Comparison of ENCODE assay signal across 26 mouse cellular contexts in genomic region chr10:26239090-26239489, GRCm38 (mm10). TPM values are rescaled to one million over a fixed set of nuclear protein-coding genes. Genes with fewer than 3 reads are reported as not detected.
"Had no signal": no experiment of that assay in that cellular context is flagged by ENCODE, and none has a peak within 500 bp of the region (broad histone marks: within the 10 kb centered on the region; RNA-seq: fewer than 3 reads in every experiment).

No protein-coding gene starts in this region.

- H3K4me2 ChIP-seq: heart, embryonic 13.5 days; heart, embryonic 15.5 days; hindbrain, embryonic 13.5 days; hindbrain, embryonic 15.5 days; kidney, embryonic 15.5 days; limb, embryonic 12.5 days had no signal

- ATAC-seq: hindbrain, postnatal 0 days; intestine, embryonic 16.5 days had no signal

- H3K27ac ChIP-seq: gastrocnemius, adult 2 months; heart, embryonic 10.5 days; heart, embryonic 13.5 days; heart, embryonic 15.5 days; hindbrain, embryonic 13.5 days; hindbrain, embryonic 15.5 days; hindbrain, postnatal 0 days; kidney, embryonic 15.5 days; kidney, postnatal 0 days; limb, embryonic 12.5 days had no signal

- H3K4me3 ChIP-seq: gastrocnemius, adult 2 months; heart, embryonic 10.5 days; heart, embryonic 13.5 days; heart, embryonic 15.5 days; hindbrain, embryonic 13.5 days; hindbrain, embryonic 15.5 days; kidney, embryonic 15.5 days; limb, embryonic 12.5 days had no signal

- H3K9ac ChIP-seq: heart, embryonic 13.5 days; heart, embryonic 15.5 days; hindbrain, embryonic 13.5 days; hindbrain, embryonic 15.5 days; kidney, embryonic 15.5 days; limb, embryonic 12.5 days had no signal

- DNase-seq: gastrocnemius, adult 2 months; gastrocnemius, postnatal 10 days; gastrocnemius, postnatal 25 days; heart, adult 18-20 months; heart, postnatal 14 days; heart, postnatal 36 days; kidney, adult 11 months; kidney, adult 2 months; kidney, adult 9 months; kidney, postnatal 14 days; kidney, postnatal 36 days; layer of hippocampus, adult 9-11 months; layer of hippocampus, postnatal 36 days; left cerebral cortex, postnatal 4 days had no signal

- H3K36me3 ChIP-seq: heart, embryonic 10.5 days; heart, embryonic 13.5 days; heart, embryonic 15.5 days; hindbrain, embryonic 13.5 days; hindbrain, embryonic 15.5 days; kidney, embryonic 15.5 days; limb, embryonic 12.5 days had no signal

- H3K4me1 ChIP-seq: heart, embryonic 10.5 days; heart, embryonic 13.5 days; heart, embryonic 15.5 days; hindbrain, embryonic 13.5 days; hindbrain, embryonic 15.5 days; kidney, embryonic 15.5 days; limb, embryonic 12.5 days had no signal

- H3K27me3 ChIP-seq: heart, embryonic 13.5 days; heart, embryonic 15.5 days; hindbrain, embryonic 13.5 days; hindbrain, embryonic 15.5 days; kidney, embryonic 15.5 days; limb, embryonic 12.5 days had no signal

- H3K9me3 ChIP-seq: heart, embryonic 10.5 days; heart, embryonic 13.5 days; heart, embryonic 15.5 days; hindbrain, embryonic 13.5 days; hindbrain, embryonic 15.5 days; kidney, embryonic 15.5 days; limb, embryonic 12.5 days had no signal

RNA-seq across cellular contexts. Expression of gene Samd3, which starts 9.6 kb away (rescaled TPM):
- polyA plus RNA-seq: heart, embryonic 13.5 days; heart, embryonic 15.5 days; heart, postnatal 0 days; intestine, embryonic 14.5 days; intestine, embryonic 16.5 days; kidney, embryonic 15.5 days; kidney, postnatal 0 days; limb, embryonic 12.5 days had no signal
